Mouse (Mus musculus) G1E (cell line): ENCODE data around the gene Gda.

Experiments used
- CTCF ChIP-seq: IDR thresholded peaks from 2 replicates; pipeline ENCODE4 v1.5.1; 2012; ENCODE audit warnings: low read depth, low read length, inconsistent platforms, mixed read lengths
- GATA1 ChIP-seq: IDR thresholded peaks from 2 replicates; pipeline ENCODE4 v1.6.1; 2012; ENCODE audit warnings: borderline replicate concordance, low read length, inconsistent platforms, mixed read lengths
- GATA2 ChIP-seq: IDR thresholded peaks from 2 replicates; pipeline ENCODE4 v1.6.1; 2012; ENCODE audit warnings: low read depth, low read length, inconsistent platforms, borderline replicate concordance
- POLR2AphosphoS5 ChIP-seq: IDR thresholded peaks from 2 replicates; pipeline ENCODE4 v1.6.1; 2012; ENCODE audit warnings: low read depth, low read length, inconsistent platforms; ENCODE audit not compliant: insufficient replicate concordance
- TAL1 ChIP-seq: conservative IDR thresholded peaks from 2 replicates; pipeline ENCODE4 v1.6.1; 2012; ENCODE audit warnings: low read depth, low read length, inconsistent platforms, mixed read lengths

- TF ChIP-seq CTCF (no peak), GATA1 (no peak), POLR2AphosphoS5 (no peak), TAL1 (no peak), GATA2 (no peak)
These were observed 5.3 kb upstream of the Gda start for GRCm38 (mm10) chr19:21478538-21478937.
